Mouse (Mus musculus): Measurements from ENCODE around the gene Trim7.

- no peak for TF ChIP-seq CTCF (IDR thresholded peaks at IDR 0.05; ENCODE audit: control insufficient read depth, insufficient read depth, low read length)
- no peak for TF ChIP-seq POLR2A (IDR thresholded peaks at IDR 0.05; ENCODE audit: borderline replicate concordance, control insufficient read depth, low read depth, low read length)
Measured at GRCm38 (mm10) chr11:48787455-48788211, 38.3 kb upstream of the Trim7 start.

Measured in bone marrow, adult 2 months (tissue).